Mouse (Mus musculus) embryo, embryonic 11.5 days (tissue): ENCODE measurements around the gene 1700016H13Rik.

Experiments used
- DNase-seq: peaks from one replicate; pipeline ENCODE4 v3.0.0-alpha.2; 2012; ENCODE audit warnings: low read depth, low spot score

The 1700016H13Rik gene

DNA sequence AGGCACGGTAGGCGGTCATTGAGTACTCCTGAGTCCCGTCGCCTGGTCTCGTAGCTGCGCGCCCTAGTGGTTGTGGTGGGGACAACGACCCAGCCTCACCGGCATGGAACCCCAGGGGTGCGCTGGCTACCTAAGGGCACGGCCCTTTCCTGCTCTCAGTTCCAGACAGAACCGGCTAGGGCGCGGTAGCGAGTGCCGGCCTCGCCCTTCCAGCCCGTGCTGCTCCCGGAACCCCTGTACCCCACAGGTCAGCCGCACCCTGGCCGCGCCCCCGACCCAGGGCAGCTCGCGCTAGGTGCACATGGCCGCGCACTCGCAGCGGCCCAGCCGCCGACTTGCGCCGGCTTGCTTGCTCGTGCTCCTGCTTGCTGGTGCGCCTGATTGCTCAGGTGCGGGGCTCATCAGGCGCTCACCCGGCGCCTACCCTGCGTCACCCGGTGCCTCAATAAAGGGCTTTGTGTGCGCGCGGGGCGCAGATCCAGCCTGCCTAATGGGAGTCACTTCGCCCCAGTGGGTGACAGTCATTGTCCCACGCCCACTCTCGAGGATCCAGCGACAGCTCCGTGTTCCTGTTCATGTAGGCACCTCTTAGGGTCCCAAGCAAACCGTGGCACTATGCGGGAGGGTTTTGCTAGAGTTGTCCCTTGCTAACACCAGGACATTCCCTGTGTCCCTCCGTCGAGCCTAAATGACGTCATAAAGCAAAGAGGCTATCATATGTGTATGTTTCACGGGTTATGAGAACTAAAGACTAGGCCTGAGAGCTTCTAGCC is at the start of gene 1700016H13Rik:
TSS of gene 1700016H13Rik (minus strand) at position 665 of the 773 bp plus-strand sequence.
- DNase-seq = peak; percentile 56

DNA sequence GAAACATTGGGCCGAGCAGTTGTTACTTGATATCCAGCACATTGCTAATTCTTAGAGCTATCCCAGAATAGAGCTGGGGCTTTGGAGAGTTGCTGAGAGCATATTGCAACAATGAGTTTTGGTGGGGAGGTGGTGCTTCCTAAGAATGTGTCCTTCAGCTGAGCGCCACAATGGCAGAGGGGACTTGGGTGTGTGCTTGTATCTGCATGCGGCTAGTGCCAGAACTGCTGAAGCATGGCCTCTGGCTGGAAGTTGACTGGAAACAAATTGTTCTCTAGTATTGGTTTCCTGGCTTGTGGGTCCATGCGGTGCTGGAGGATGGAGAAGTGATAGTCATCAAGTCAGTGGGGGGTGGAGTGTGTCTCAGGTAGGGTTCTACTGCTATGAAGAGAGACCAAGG is 49.5 kb upstream of the 1700016H13Rik start:
- DNase-seq = no peak

DNA sequence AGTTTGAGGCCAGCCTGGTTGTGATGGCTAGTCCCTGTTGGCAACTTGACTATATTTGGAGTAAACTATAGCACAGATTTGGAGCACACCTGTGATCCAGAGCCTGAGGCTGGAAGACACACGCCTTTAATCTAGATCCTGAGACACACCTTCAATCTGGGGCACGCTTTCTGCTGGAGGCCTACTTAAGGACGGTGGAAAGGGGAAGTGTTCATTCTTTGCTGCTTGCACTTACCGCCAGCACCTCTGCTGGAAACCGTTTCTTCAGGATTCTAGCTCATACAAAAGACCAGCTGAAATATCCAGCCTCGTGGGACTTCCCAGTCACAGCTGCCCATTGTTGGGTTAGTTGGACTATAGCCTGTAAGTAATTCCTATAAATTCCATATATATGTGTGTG is 46.7 kb upstream of the 1700016H13Rik start:
- no peak for DNase-seq

DNA sequence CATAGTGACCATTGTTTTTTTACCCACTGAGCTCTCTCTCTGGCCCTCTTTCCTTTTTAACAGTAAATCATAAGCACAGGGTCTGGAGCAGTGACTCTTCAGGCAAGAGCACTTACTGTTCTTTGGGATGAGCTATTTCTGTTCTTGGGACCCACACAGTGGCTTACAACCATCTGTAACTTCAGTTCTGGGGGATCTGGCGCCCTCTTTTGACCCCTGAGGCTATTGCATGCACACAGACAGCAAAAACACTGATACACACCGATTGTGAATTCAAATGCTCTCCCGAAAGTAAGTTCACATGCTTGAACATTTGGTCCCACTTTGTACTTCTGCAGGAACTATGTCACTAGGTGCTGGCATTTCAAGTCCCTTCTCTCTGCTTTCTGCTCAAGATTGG is 45.7 kb upstream of the 1700016H13Rik start:
- DNase-seq = no peak

DNA sequence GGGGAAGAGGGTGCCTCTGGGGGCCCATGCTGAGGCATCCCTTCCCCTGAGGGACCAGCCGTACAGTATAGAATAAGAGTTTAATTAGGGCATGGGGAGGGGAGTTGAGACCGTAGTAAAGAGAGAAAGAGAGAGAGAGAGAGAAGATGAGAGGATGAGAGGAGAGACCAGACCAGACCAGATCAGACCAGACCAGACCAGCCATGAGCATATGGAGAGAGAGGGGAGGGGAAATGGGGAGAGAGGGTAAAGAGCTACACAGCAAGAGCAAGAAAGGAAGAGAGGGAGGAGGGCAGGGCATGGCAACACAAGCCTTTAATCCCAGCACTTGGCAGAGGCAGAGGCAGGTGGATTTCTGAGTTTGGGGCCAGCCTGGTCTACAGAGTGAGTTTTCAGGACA is 44.9 kb upstream of the 1700016H13Rik start:
- no peak for DNase-seq

DNA sequence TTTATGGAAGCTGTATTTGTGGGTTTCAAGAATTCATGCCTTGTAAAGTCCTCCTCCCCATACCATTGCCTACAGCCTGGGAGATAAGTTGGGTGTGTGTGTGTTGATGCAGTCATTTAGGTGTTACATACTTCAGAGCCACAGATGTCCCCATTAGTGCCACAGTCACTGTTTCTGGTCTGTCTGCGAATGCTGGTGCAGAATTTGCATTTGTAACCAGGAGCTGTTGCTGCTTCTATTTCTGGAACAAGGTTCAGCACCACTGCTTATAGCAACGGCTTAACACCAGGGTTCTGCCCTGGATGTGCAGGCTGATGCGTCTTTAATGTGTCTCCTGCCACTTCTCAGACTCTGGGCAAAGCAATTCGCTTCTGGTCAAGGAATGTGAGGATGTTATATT is 43.7 kb upstream of the 1700016H13Rik start:
- no peak for DNase-seq

DNA sequence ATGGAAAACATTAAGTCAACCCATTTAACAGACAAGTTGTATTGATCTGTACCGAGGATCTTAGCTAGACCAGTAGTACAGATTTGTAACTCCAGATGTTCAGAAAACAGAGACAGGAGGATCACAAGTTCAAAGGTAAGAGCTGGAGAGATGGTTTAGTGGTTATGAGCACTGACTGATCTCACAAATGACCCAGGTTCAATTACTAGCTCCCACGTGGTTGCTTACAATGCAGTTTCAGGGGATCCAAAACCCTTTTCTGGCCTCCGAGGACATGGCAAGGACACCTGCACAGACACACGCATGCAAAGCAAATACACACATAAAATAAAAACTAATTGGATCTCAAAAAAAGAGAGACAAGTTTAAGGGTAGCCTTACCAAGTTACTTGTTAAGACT is 42.8 kb upstream of the 1700016H13Rik start:
- DNase-seq = no peak

DNA sequence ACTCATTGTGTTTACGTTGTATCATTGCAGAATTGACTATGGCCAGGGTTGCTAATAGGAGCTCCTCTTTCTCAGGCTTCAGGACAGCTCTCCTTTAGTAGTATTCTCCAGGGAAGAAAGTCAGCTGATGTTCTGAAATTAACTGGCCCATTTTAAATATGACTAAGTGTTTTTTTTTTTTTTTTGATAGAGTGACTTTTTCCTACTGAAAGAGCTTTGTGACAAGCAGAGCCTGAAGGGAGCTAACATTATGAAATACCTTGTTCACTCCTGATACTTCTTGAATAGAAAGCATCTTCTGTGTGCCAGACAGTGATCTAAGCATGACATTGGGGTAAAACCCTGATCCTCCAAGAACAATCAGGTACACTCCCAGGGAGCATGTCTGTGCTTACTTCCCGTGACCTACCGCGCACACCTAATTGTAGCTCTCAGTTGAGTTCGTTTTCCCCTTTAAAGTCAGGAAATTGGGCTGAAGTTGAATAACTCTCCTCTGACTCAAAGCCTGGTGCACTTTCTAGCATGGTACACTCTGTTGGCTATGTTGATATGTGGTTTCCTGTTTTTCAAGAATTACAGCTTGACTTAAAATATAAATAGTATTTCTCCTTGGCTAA is 42.2 kb upstream of the 1700016H13Rik start:
- DNase-seq = no peak

DNA sequence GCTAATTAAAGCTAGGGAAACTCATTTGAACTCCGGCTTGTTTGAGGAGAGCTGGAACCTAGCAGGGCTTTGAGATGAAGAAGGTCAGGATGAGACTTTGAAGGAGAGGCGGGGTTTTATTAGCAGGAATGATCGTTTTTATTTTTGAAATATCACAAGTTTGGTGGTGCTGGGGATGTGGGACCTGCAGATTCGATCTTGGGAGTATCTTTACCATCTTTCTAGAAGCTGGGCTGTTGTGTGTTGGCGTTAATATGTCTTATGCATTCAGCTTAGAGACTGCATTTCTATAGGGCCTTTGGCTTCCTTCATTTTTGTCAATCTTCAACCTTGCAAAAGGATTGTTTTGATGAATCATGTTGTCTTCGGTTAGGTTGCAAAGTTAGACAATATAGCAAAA is 38.3 kb upstream of the 1700016H13Rik start:
- no peak for DNase-seq

DNA sequence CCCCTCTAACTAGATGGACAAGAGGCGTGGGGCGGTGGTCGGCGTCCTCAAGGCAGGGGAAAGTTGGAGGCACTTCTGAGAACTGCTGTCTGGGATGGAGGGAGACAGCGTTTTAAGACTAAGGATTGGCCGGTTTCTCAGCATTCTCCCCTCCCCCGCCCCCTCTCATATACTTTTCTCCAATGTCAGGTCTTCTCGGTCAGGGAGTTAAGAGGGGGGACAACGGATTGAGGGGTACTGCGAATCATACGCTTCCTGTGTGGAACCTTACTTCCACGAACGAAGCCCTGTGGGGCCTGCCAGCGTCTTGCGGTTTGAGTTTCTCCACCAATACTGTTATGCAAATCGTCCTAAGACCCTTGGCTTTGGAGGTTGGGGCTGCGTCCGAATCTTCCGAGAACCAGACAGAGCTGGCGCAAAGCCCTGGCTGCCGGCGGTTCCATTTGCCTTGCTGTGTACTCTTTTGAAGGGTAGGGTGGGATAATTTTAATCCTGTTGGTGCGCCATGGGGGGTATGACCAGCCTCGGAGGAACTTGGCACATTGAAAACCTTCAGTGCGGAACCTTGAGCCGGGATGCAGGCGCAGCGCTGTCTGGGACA is 37.3 kb upstream of the 1700016H13Rik start:
- DNase-seq = peak; percentile 30

DNA sequence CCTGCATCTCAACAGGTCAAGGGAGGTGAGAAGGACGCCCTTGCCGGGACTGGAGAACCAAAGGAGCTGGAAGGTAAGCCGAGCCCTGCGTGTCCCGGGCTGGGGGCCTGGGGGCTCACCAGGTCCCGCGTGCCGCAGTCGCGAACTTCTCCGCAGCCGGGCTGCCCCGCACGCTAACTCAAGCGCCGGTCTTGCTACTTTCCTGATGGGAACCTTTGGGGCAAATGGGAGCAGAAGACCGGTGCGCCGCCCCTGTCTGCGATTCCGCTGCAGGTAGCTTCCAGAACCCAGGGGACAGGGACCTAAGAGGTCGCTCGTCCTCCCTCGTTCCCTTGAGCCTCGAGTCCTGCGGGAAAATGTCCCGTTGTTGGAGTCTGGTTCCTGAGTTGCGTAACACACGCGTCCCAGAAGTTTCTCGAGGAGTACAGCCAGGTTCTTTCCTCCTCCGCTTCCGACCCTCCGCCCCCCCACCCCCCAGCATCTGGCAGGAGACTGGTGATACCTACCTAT is 36.8 kb upstream of the 1700016H13Rik start:
- peak; percentile 8 for DNase-seq

DNA sequence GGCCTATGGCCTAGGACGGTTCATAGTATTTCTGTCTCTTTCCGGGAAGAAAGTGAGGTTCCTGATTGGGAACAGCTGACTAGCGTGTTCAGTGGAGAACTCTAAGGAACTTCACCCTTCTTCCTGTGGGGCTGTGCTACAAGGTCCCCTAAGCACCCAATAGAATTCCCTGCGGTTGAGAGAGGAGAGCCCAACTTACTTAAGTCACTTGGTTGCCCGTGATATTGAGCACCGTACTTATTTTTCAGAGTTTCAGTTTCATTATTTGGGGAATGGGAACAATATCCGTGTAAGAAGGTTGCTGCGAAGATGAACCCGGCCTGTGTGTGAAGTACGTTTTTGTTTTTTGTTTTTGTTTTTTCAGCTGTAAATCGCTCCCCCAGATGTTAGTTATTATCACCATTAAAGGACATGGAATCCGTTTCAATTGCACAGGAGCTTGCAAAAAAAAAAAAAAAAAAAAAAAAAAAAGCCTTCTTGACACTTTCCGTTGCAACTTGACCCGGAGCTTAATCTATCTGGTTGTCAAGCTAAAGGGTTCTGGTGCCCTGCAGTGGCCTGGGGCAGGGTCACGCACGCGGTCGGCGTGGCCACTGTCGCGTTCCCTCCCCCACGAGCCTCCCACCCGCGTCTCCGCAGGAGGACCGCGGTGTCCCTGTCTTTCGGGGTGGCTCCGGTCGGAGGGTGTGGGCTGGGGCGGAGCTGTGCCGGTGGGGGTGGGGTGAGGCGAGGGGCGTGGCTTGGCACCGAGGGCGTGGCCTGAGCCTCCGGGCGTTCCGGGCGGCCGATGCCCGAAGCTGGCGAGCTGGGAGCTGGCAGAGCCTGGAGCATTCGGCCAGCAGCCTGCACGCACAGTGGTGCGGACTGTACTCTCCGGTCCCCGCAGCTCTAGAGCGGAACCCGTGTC is 36.1 kb upstream of the 1700016H13Rik start, which contains the start of gene Aff1:
TSS of gene Aff1 (plus strand) at position 751 of the 907 bp plus-strand sequence.
- peak; percentile 71 for DNase-seq

DNA sequence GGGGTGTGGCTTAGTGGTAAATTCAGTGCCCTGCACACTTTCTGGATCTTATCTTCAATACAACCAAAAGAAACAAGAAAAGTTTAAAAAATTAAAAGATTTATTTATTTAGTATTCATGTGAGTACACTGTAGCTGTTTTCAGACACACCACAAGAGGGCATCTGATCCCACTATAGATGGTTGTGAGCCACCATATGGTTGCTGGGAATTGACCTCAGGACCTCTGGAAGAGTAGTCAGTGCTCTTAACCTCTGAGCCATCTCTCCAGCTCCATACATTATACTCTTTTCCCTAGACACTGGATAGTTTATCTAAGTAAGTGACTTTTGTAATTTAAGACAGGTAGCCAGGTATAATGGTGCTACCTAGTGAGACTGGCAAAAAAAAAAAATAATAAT is 35.4 kb upstream of the 1700016H13Rik start:
- no peak for DNase-seq

DNA sequence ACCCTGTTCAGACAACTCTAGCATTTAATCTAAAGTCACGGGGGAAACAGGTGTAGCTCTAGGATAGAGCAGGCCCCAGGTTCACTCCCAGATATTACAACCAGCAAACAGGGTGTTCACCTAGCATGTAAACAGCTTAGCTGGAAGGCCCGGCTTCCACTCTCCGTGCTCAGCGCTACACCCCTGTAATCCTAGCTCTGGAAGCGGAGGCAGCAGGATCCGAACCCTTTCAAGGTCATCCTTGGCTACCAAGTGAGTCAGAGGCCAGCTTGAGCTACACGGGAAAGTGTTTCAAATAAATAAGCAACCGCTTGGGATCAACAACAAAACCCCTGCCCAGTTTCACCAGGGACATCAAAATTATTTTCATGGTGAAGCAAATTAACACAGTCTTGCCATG is 34.4 kb upstream of the 1700016H13Rik start:
- no peak for DNase-seq

DNA sequence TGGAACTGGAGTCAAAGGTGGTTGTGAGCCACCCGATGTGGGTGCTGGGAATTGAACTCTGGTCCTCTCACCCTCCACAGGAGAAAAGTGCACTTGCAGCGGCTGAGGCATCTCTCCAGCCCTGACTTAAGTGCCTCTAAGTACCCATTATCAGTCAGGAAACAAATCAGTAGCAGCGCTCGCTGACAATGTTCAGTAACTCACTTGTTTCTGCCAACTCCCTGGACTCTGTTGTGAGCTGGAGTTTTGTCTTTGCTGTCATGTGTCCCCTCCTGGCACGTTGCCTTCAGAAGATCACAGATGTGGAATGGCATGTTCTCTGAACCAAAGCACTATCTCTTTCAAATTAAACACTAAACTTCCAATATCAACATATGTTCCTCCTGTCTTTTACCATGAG is 33.8 kb upstream of the 1700016H13Rik start:
- no peak for DNase-seq

DNA sequence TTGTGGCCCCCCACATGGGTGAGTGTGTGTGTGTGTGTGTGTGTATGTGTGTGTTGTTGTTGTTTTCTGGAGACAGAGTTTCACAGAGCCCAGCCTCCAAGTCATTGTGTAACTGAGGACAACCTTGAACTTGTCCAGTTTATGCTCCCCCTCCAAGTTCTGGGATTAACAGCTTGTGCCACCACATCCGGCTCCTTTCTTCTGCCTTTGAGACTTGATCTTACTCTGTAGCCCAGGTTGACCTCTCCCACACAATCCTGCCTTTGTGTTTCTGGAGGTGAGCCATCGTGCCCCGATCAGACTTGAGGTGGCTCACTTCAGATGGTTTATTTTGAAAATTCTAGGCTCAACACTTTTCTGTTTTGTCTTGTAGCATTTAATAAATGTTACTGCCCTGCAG is 26.0 kb upstream of the 1700016H13Rik start:
- no peak for DNase-seq

DNA sequence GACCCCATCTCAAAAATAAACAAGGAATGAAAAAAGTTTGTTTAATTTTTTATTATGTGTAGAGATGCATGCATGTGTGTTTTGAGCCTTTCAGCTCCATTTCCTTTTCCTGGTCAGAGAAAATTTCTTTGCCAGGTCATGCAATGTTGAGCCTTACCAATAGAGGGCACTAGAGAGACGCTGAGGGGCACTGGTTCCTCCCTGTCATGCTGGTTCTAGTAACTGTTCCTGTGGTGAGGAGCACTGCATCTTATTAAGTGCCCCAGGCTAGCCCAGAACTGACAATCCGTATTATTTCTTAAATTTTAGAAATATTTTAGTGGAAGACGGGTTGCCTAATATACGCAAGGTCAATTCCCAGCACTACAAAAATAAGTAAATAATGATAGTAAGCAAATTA is 24.6 kb upstream of the 1700016H13Rik start:
- peak; percentile 58 for DNase-seq

DNA sequence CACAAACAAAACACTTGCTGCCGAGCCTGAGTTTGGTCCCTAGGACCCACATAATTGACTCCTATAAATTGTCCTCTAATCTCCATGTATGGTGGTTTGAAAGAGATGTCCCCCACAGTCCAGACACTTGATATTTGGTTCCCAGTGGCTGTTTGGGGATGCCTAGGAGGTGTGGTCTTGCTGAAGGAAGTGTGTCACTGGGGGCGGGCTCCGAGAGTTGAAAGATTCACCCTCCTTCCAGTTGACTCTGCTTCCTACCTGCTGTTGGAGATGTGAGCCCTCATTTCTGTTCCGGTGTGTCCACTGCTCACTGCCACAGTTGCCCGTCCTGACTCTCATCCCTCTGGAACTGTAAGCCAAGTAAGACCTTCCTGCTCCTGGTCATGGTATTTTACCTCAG is 23.2 kb upstream of the 1700016H13Rik start:
- no peak for DNase-seq

DNA sequence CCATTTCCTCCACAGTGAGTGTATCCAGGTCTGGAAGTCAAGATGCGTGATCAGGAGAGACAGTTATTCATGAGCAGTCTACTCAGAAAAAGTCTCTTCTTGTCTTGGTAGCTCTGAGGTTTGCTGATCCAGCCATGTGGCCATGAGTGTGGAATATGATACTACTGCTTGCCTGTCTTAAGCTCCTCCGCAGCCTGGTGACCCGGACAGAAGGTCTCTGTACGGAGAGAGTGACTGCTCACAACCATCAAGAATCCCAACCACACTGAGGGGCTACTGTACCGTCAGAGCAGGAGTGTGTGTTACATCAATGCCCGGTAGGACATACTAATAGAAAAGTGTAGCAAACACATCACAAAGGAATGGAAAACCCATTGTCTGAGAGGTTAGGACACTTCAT is 22.1 kb upstream of the 1700016H13Rik start:
- DNase-seq = no peak

DNA sequence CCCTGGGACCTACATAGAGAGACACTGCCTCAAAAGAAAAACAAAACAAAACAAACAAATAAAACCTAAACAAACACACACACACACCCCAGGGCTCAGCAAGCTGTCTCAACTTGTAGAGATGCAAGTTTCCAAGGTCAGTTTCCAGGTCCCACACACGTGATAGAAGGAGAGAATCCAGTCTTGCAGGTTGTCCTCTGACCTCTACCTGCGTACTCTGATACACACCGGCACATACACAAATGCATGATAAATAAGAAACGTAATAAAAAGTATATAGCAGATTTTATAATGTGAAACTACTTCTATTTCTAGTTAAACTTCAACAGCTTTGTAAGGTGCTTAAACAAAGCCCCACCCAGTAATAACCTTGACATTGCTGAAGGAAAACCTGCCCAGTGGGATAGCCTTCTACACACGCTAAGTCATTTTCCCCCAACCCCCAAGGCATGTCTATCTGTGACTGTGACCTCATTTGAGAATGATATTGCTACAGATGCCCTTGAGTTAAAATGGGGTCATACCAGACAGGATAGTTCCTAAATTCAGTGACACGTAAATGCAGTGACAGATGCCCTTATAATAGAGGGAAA is 20.6 kb upstream of the 1700016H13Rik start:
- no peak for DNase-seq

DNA sequence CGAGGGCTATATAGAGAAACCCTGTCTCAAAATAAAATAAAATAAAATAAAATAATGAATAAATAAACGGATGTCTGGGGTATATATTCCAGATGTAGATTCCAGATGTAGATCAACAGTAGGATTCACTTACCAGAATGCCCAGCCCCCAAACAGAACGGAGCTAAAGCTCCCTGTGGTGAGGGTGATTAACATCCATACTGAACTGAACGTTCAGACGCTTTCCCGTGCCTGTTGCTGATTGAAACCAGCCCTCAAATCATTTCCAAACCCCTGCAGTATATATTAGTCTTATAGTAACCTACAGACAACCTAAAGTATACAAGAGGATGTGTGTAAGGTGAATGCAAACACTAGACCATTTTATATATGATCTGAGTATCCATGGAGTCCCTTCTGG is 18.7 kb upstream of the 1700016H13Rik start:
- DNase-seq = no peak
